Mouse (Mus musculus): ENCODE results near the gene Sez6.

DNA sequence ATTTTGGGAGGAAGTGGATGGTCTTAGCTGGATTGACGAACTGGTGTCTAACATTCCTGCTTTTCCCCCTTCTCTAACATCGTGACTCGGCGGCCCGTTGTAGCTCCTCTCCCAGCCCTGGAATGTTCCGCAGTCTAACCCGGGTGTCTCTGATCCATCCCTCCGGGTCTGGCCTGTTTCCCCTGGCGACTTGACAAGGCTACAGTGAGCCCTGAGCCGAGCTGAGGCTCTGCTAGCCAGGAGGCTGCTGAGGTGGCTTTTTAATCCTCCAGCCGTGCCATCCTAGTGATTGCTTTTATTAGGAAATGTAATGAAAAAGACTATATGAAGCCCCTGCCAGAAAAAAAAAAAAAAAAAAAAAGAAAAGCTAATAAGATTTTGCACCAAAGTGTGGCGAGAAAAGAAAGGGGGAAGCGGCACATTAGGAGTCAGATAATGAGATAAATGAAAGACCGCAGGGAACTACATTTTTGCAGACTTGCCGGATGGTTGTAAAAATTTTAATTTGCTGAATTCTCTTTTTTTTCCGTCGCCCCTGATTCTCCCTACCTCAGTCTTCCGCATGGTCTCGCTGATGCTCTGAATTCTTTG lies 24.4 kb upstream of the Sez6 start:
- TF ChIP-seq ZC3H11A (IDR thresholded peaks at IDR 0.05; ENCODE audit: borderline replicate concordance, low read depth, low read length) (no peak), CHD2 (IDR thresholded peaks at IDR 0.05; ENCODE audit: low read depth, low read length) (no peak), ZNF384 (IDR thresholded peaks at IDR 0.05; ENCODE audit: low read depth, low read length) (peak; percentile 52)
